Mouse (Mus musculus): ENCODE measurements around the gene Htra2. TPM values are rescaled to one million over a fixed set of nuclear protein-coding genes. Genes with fewer than 3 reads are reported as not detected.

Gene Htra2
- polyA plus RNA-seq, 1 experiment from 2014 or later: 33.9 TPM

GRCm38 (mm10) chr6:83074979-83075378 is 19.9 kb upstream of the Htra2 start:
- ATAC-seq (ENCODE audit: low FRiP score) (no peak), DNase-seq (ENCODE audit: low spot score) (no peak)
- Histone ChIP-seq H3K4me2 (replicated peaks; ENCODE audit: low read depth, low read length) (no peak overlapping the region), H3K36me3 (ENCODE audit: control insufficient read depth, insufficient read depth, low read length) (no peaks in the 10 kb centered on the region), H3K9ac (ENCODE audit: low read depth, low read length) (no peak overlapping the region), H3K4me1 (replicated peaks; ENCODE audit: control insufficient read depth, insufficient read depth, low read length) (peaks cover 10% of the 10 kb centered on the region), H3K9me3 (ENCODE audit: control insufficient read depth, low read length) (no peaks in the 10 kb centered on the region), H3K27me3 (ENCODE audit: control insufficient read depth, insufficient read depth, low read length) (peaks cover 57% of the 10 kb centered on the region), H3K4me3 (ENCODE audit: low read depth, low read length) (no peak overlapping the region), H3K27ac (ENCODE audit: low read depth, low read length) (no peak overlapping the region)
- 14% methylated on average over 2 of the region's 2 CpGs for WGBS

GRCm38 (mm10) chr6:83071220-83071619 is 16.1 kb upstream of the Htra2 start:
- Histone ChIP-seq H3K27ac (ENCODE audit: low read depth, low read length) (no peak overlapping the region), H3K4me2 (replicated peaks; ENCODE audit: low read depth, low read length) (0 out of 2 replicates have a peak overlapping the region, but pooled peaks have one; percentile 11), H3K27me3 (ENCODE audit: control insufficient read depth, insufficient read depth, low read length) (peaks cover 92% of the 10 kb centered on the region), H3K9ac (ENCODE audit: low read depth, low read length) (no peak overlapping the region), H3K4me3 (ENCODE audit: low read depth, low read length) (peak overlapping the region; percentile 14; the same call in 1 of the 2 replicates), H3K9me3 (ENCODE audit: control insufficient read depth, low read length) (no peaks in the 10 kb centered on the region), H3K4me1 (replicated peaks; ENCODE audit: control insufficient read depth, insufficient read depth, low read length) (peaks cover 10% of the 10 kb centered on the region), H3K36me3 (ENCODE audit: control insufficient read depth, insufficient read depth, low read length) (no peaks in the 10 kb centered on the region)
- no peak for DNase-seq (ENCODE audit: low spot score)
- WGBS: under 1% methylated on average over 24 of the region's 24 CpGs
- peak; percentile 39 for ATAC-seq (ENCODE audit: low FRiP score)

- 0 out of 2 replicates have a peak overlapping the region, but pooled peaks have one; percentile 12 for H3K4me2 ChIP-seq (replicated peaks; ENCODE audit: low read depth, low read length)
- under 1% methylated on average over 54 of the region's 58 CpGs for WGBS
- H3K9ac ChIP-seq (ENCODE audit: low read depth, low read length): no peak overlapping the region
- H3K27me3 ChIP-seq (ENCODE audit: control insufficient read depth, insufficient read depth, low read length): peaks cover 92% of the 10 kb centered on the region
- H3K36me3 ChIP-seq (ENCODE audit: control insufficient read depth, insufficient read depth, low read length): no peaks in the 10 kb centered on the region
- peak overlapping the region; percentile 14; the same call in 1 of the 2 replicates for H3K4me3 ChIP-seq (ENCODE audit: low read depth, low read length)
- no peak overlapping the region for H3K27ac ChIP-seq (ENCODE audit: low read depth, low read length)
- DNase-seq (ENCODE audit: low spot score) (no peak), ATAC-seq (ENCODE audit: low FRiP score) (no peak; the same call in none of the 2 replicates)
- peaks cover 10% of the 10 kb centered on the region for H3K4me1 ChIP-seq (replicated peaks; ENCODE audit: control insufficient read depth, insufficient read depth, low read length)
- no peaks in the 10 kb centered on the region for H3K9me3 ChIP-seq (ENCODE audit: control insufficient read depth, low read length)
Measured at GRCm38 (mm10) chr6:83070311-83071219, 15.5 kb upstream of the Htra2 start.

GRCm38 (mm10) chr6:83070247-83070310 is 15.0 kb upstream of the Htra2 start, which contains the start of gene Tlx2:
Gene Tlx2, minus strand, starts transcription at chr6:83070293.
- ATAC-seq (ENCODE audit: low FRiP score) (no peak), DNase-seq (ENCODE audit: low spot score) (peak; percentile 69)
- H3K4me2 ChIP-seq (replicated peaks; ENCODE audit: low read depth, low read length): 0 out of 2 replicates have a peak within 1 kb of the TSS, but pooled peaks have one; percentile 12
- peaks cover 10% of the 10 kb centered on the region for H3K4me1 ChIP-seq (replicated peaks; ENCODE audit: control insufficient read depth, insufficient read depth, low read length)
- H3K36me3 ChIP-seq (ENCODE audit: control insufficient read depth, insufficient read depth, low read length): no peaks in the 10 kb centered on the region
- no peak within 1 kb of the TSS for H3K9ac ChIP-seq (ENCODE audit: low read depth, low read length)
- H3K4me3 ChIP-seq (ENCODE audit: low read depth, low read length): peak within 1 kb of the TSS; percentile 22; the same call in 1 of the 2 replicates
- H3K9me3 ChIP-seq (ENCODE audit: control insufficient read depth, low read length): no peaks in the 10 kb centered on the region
- 0% methylated on average over 4 of the region's 10 CpGs for WGBS
- no peak within 1 kb of the TSS for H3K27ac ChIP-seq (ENCODE audit: low read depth, low read length)
- H3K27me3 ChIP-seq (ENCODE audit: control insufficient read depth, insufficient read depth, low read length): peaks cover 94% of the 10 kb centered on the region

- ATAC-seq (ENCODE audit: low FRiP score): no peak
Measured at GRCm38 (mm10) chr6:83069488-83070246, 14.6 kb upstream of the Htra2 start.

GRCm38 (mm10) chr6:83068706-83069487 is 13.8 kb upstream of the Htra2 start:
- no peak overlapping the region for H3K27ac ChIP-seq (ENCODE audit: low read depth, low read length)
- H3K4me1 ChIP-seq (replicated peaks; ENCODE audit: control insufficient read depth, insufficient read depth, low read length): peaks cover 10% of the 10 kb centered on the region
- H3K4me3 ChIP-seq (ENCODE audit: low read depth, low read length): peak overlapping the region; percentile 22
- peaks cover 95% of the 10 kb centered on the region for H3K27me3 ChIP-seq (ENCODE audit: control insufficient read depth, insufficient read depth, low read length)
- DNase-seq (ENCODE audit: low spot score) (peak; percentile 63), ATAC-seq (ENCODE audit: low FRiP score) (no peak)
- no peaks in the 10 kb centered on the region for H3K9me3 ChIP-seq (ENCODE audit: control insufficient read depth, low read length)
- H3K4me2 ChIP-seq (replicated peaks; ENCODE audit: low read depth, low read length): 0 out of 2 replicates have a peak overlapping the region, but pooled peaks have one; percentile 2
- no peaks in the 10 kb centered on the region for H3K36me3 ChIP-seq (ENCODE audit: control insufficient read depth, insufficient read depth, low read length)
- no peak overlapping the region for H3K9ac ChIP-seq (ENCODE audit: low read depth, low read length)
- under 1% methylated on average over 81 of the region's 81 CpGs for WGBS

More at GRCm38 (mm10) chr6:83069488-83070246, 14.6 kb upstream of the Htra2 start:
- no peak overlapping the region for H3K27ac ChIP-seq (ENCODE audit: low read depth, low read length)
- H3K4me1 ChIP-seq (replicated peaks; ENCODE audit: control insufficient read depth, insufficient read depth, low read length): peaks cover 10% of the 10 kb centered on the region
- peaks cover 96% of the 10 kb centered on the region for H3K27me3 ChIP-seq (ENCODE audit: control insufficient read depth, insufficient read depth, low read length)
- H3K36me3 ChIP-seq (ENCODE audit: control insufficient read depth, insufficient read depth, low read length): no peaks in the 10 kb centered on the region
- peak overlapping the region; percentile 2; the same call in 1 of the 2 replicates for H3K4me3 ChIP-seq (ENCODE audit: low read depth, low read length)
- no peaks in the 10 kb centered on the region for H3K9me3 ChIP-seq (ENCODE audit: control insufficient read depth, low read length)
- H3K9ac ChIP-seq (ENCODE audit: low read depth, low read length): no peak overlapping the region
- 0 out of 2 replicates have a peak overlapping the region, but pooled peaks have one; percentile 12 for H3K4me2 ChIP-seq (replicated peaks; ENCODE audit: low read depth, low read length)
- DNase-seq (ENCODE audit: low spot score): peak; percentile 62
- WGBS: under 1% methylated on average over 65 of the region's 69 CpGs

GRCm38 (mm10) chr6:83068221-83068620 is 13.1 kb upstream of the Htra2 start:
- Histone ChIP-seq H3K9ac (ENCODE audit: low read depth, low read length) (no peak overlapping the region), H3K4me1 (replicated peaks; ENCODE audit: control insufficient read depth, insufficient read depth, low read length) (peaks cover 10% of the 10 kb centered on the region), H3K27me3 (ENCODE audit: control insufficient read depth, insufficient read depth, low read length) (peaks cover 96% of the 10 kb centered on the region), H3K27ac (ENCODE audit: low read depth, low read length) (no peak overlapping the region), H3K36me3 (ENCODE audit: control insufficient read depth, insufficient read depth, low read length) (no peaks in the 10 kb centered on the region), H3K4me2 (replicated peaks; ENCODE audit: low read depth, low read length) (no peak overlapping the region), H3K9me3 (ENCODE audit: control insufficient read depth, low read length) (no peaks in the 10 kb centered on the region), H3K4me3 (ENCODE audit: low read depth, low read length) (peak overlapping the region; percentile 4; the same call in 1 of the 2 replicates)
- 3% methylated on average over 8 of the region's 8 CpGs for WGBS
- DNase-seq (ENCODE audit: low spot score): peak; percentile 38
- ATAC-seq (ENCODE audit: low FRiP score): no peak

- peaks cover 10% of the 10 kb centered on the region for H3K4me1 ChIP-seq (replicated peaks; ENCODE audit: control insufficient read depth, insufficient read depth, low read length)
- no peaks in the 10 kb centered on the region for H3K9me3 ChIP-seq (ENCODE audit: control insufficient read depth, low read length)
- no peak overlapping the region for H3K27ac ChIP-seq (ENCODE audit: low read depth, low read length)
- H3K27me3 ChIP-seq (ENCODE audit: control insufficient read depth, insufficient read depth, low read length): peaks cover 93% of the 10 kb centered on the region
- DNase-seq (ENCODE audit: low spot score) (no peak), ATAC-seq (ENCODE audit: low FRiP score) (no peak)
- no peaks in the 10 kb centered on the region for H3K36me3 ChIP-seq (ENCODE audit: control insufficient read depth, insufficient read depth, low read length)
- no peak overlapping the region for H3K4me3 ChIP-seq (ENCODE audit: low read depth, low read length)
- no peak overlapping the region for H3K9ac ChIP-seq (ENCODE audit: low read depth, low read length)
- 30% methylated on average over 6 of the region's 6 CpGs for WGBS
- no peak overlapping the region for H3K4me2 ChIP-seq (replicated peaks; ENCODE audit: low read depth, low read length)
Measured at GRCm38 (mm10) chr6:83066441-83066840, 11.4 kb upstream of the Htra2 start.
